Mouse (Mus musculus) embryonic facial prominence, embryonic 12.5 days (tissue): ENCODE results near the gene Sec61g. TPM values are rescaled to one million over a fixed set of nuclear protein-coding genes. Genes with fewer than 3 reads are reported as not detected.
A peak's percentile ranks its signal among the peaks of the same experiment; 100 is the strongest.

Experiments used
- ATAC-seq: fragments of 200-750 bp; cut with Nextera tagmentation; 2 replicates; pipeline ENCODE4 v1.8.0; 2017; ENCODE audit not compliant: insufficient number of reproducible peaks, insufficient read depth, low FRiP score, low TSS enrichment
- H3K27ac ChIP-seq: fragments of 300-500 bp; sonication (generic); 2 replicates; pipeline ENCODE4 v1.5.1; 2016; ENCODE audit warnings: mild to moderate bottlenecking
- H3K27me3 ChIP-seq: fragments of 300-500 bp; sonication (generic); 2 replicates; pipeline ENCODE4 v1.6.1; 2016; ENCODE audit warnings: mild to moderate bottlenecking, moderate library complexity
- H3K36me3 ChIP-seq: fragments of 300-500 bp; sonication (generic); 2 replicates; pipeline ENCODE4 v1.6.1; 2016; ENCODE audit warnings: mild to moderate bottlenecking
- H3K4me1 ChIP-seq: fragments of 300-500 bp; sonication (generic); 2 replicates; pipeline ENCODE4 v1.6.1; 2016
- H3K4me2 ChIP-seq: fragments of 300-500 bp; sonication (generic); replicated peaks from 2 replicates; pipeline ENCODE4 v1.6.1; 2016; ENCODE audit warnings: mild to moderate bottlenecking, moderate library complexity
- H3K4me3 ChIP-seq: fragments of 300-500 bp; sonication (generic); 2 replicates; pipeline ENCODE4 v1.5.1; 2016; ENCODE audit warnings: mild to moderate bottlenecking
- H3K9ac ChIP-seq: fragments of 300-500 bp; sonication (generic); 2 replicates; pipeline ENCODE4 v1.6.1; 2016; ENCODE audit warnings: mild to moderate bottlenecking, moderate library complexity
- H3K9me3 ChIP-seq: fragments of 300-500 bp; sonication (generic); 2 replicates; pipeline ENCODE4 v1.6.1; 2016; ENCODE audit warnings: mild to moderate bottlenecking, moderate library complexity
- WGBS: fragments of 180-500 bp; shearing (Covaris S2); methylation state at CpG from one replicate; pipeline ENCODE4 v1.1.7; 2016; 5-methylcytosine and 5-hydroxymethylcytosine counted together
- polyA plus RNA-seq: library from polyadenylated mRNA; unstranded; fragments of >200 nt; fragmentation: Nextera tagmentation; extraction: Ambion mirVana; gene quantifications from 2 replicates; pipeline ENCODE4 v1.2.1, GENCODE M21; 2016

Gene Sec61g
- 41.8 and 52.4 TPM in 2 replicates for polyA plus RNA-seq

- peak; percentile 98 for ATAC-seq
- Histone ChIP-seq H3K36me3 (peaks cover 17% of the 10 kb centered on the region), H3K27me3 (no peaks in the 10 kb centered on the region), H3K9me3 (no peaks in the 10 kb centered on the region), H3K4me1 (0 out of 2 replicates have a peak, but pooled peaks cover 4% of the 10 kb centered on the region), H3K4me2 (peak within 1 kb of the TSS; percentile 81), H3K4me3 (peak within 1 kb of the TSS; percentile 76), H3K27ac (peak within 1 kb of the TSS; percentile 92), H3K9ac (peak within 1 kb of the TSS; percentile 90)
- WGBS, result under 1% methylated on average over 35 of the region's 35 CpGs
Observed at GRCm38 (mm10) chr11:16508052-16508654, at the start of gene Sec61g. Gene Sec61g, minus strand, starts transcription at chr11:16508484.

DNA sequence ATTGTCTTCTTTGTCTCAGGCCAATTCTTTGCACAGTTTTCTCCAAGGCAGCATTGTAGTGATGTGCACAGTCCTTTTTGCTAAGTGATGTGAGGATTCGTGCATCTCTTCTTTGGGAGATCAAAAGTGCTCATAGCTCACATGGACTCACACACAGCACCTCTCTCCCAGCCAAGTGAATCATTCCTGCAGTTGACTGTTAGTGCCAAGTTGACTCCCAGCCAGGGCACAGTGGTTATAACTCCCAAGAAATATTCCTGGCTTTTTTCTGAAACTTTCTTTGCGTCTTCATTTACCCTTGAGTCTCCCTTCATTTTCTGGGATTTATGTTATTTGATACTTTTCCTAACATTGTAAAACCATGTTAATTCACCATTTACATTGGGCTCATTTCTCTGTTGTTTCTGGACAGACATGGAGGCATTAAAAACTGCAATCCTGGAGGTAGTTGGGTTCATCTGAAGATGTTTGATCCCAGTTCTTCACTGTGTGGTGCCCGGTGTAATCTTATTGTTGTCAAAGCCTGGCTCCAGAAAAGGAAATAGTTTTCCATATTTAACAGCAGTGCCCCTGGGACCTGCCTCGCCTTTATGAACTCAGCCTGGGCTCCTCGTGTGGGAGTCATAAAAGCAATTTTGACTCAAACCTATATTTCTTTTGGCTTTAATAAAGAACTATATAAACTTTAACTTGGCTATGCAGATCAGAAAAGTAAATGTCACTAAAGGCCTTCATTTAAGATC lies 38.3 kb upstream of the Sec61g start:
- H3K27ac ChIP-seq, result no peak overlapping the region
- no peak overlapping the region for H3K4me3 ChIP-seq
- WGBS, result 67% methylated on average over 5 of the region's 5 CpGs
- H3K4me1 ChIP-seq, result no peaks in the 10 kb centered on the region
- no peaks in the 10 kb centered on the region for H3K36me3 ChIP-seq
- ATAC-seq, result no peak
- H3K9ac ChIP-seq, result no peak overlapping the region
- H3K9me3 ChIP-seq, result no peaks in the 10 kb centered on the region
- H3K27me3 ChIP-seq, result no peaks in the 10 kb centered on the region
- H3K4me2 ChIP-seq, result no peak overlapping the region

DNA sequence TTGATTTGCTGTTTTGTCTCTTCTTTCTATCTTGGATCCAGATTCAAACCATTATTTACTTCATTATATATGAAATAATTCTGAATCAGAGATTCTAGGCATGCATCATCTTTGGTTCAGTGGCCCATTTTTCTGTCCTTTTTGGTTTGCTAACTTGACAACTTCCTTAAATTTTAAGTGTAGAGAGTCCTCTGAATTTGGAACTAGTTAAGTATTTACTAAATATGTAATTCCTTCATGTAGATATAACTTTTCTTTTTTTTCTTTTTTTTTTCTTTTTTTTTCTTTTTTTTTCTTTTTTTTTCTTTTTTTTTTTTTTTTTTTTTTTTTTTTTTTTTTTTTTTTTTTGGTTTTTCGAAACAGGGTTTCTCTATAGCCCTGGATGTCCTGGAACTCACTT lies 29.1 kb upstream of the Sec61g start:
- no peaks in the 10 kb centered on the region for H3K9me3 ChIP-seq
- H3K4me3 ChIP-seq, result no peak overlapping the region
- H3K27me3 ChIP-seq, result no peaks in the 10 kb centered on the region
- H3K4me2 ChIP-seq, result no peak overlapping the region
- no peak overlapping the region for H3K27ac ChIP-seq
- H3K4me1 ChIP-seq, result no peaks in the 10 kb centered on the region
- ATAC-seq, result no peak
- H3K9ac ChIP-seq, result no peak overlapping the region
- 73% methylated on average over 1 of the region's 1 CpGs for WGBS
- no peaks in the 10 kb centered on the region for H3K36me3 ChIP-seq

- Histone ChIP-seq H3K36me3 (no peaks in the 10 kb centered on the region), H3K27ac (no peak overlapping the region), H3K9ac (no peak overlapping the region), H3K4me3 (no peak overlapping the region), H3K4me1 (no peaks in the 10 kb centered on the region), H3K4me2 (no peak overlapping the region), H3K9me3 (no peaks in the 10 kb centered on the region), H3K27me3 (no peaks in the 10 kb centered on the region)
- whole genome bisulfite sequencing, result 80% methylated on average over 5 of the region's 5 CpGs
- ATAC-seq, result no peak
Observed at GRCm38 (mm10) chr11:16534582-16535553, 26.6 kb upstream of the Sec61g start.

- ATAC-seq, result no peak
Observed at GRCm38 (mm10) chr11:16532877-16533276, 24.6 kb upstream of the Sec61g start.

GRCm38 (mm10) chr11:16528909-16529308 lies 20.6 kb upstream of the Sec61g start:
- H3K9me3 ChIP-seq, result no peaks in the 10 kb centered on the region
- H3K36me3 ChIP-seq, result no peaks in the 10 kb centered on the region
- H3K27ac ChIP-seq, result no peak overlapping the region
- ATAC-seq, result no peak
- H3K27me3 ChIP-seq, result no peaks in the 10 kb centered on the region
- peaks cover 6% of the 10 kb centered on the region; the same call in 1 of the 2 replicates for H3K4me1 ChIP-seq
- no peak overlapping the region for H3K4me2 ChIP-seq
- H3K9ac ChIP-seq, result no peak overlapping the region
- H3K4me3 ChIP-seq, result no peak overlapping the region

More at GRCm38 (mm10) chr11:16532877-16533276, 24.6 kb upstream of the Sec61g start:
- H3K4me1 ChIP-seq, result no peaks in the 10 kb centered on the region
- H3K27me3 ChIP-seq, result no peaks in the 10 kb centered on the region
- no peak overlapping the region for H3K4me2 ChIP-seq
- no peak overlapping the region for H3K27ac ChIP-seq
- no peak overlapping the region for H3K4me3 ChIP-seq
- 25% methylated on average over 5 of the region's 5 CpGs for WGBS
- no peak overlapping the region for H3K9ac ChIP-seq
- no peaks in the 10 kb centered on the region for H3K9me3 ChIP-seq
- no peaks in the 10 kb centered on the region for H3K36me3 ChIP-seq

DNA sequence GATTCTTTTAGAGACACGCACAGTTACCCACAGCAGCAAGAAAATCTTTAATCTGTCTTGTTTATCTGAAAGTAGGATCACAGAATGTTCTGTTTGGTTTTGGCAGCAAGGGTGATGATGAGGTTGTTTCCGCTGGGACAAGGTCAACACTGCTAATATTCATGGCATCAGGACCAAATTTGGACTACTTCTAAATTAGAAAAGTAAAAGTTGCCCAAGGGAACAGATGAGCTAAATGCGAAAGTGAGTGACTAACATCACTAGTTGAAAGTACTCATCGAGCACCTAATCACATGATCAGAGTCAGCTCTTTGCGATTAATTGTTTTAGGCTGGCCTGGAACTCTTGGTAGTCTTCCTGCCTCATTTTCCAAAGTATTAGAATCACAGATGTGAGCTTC lies 20.1 kb upstream of the Sec61g start:
- ATAC-seq, result no peak
- Histone ChIP-seq H3K9me3 (no peaks in the 10 kb centered on the region), H3K4me2 (no peak overlapping the region), H3K36me3 (no peaks in the 10 kb centered on the region), H3K4me3 (no peak overlapping the region), H3K27me3 (no peaks in the 10 kb centered on the region), H3K4me1 (peaks cover 6% of the 10 kb centered on the region; the same call in 1 of the 2 replicates), H3K9ac (no peak overlapping the region), H3K27ac (no peak overlapping the region)
- WGBS, result 87% methylated on average over 5 of the region's 5 CpGs

- Histone ChIP-seq H3K27me3 (no peaks in the 10 kb centered on the region), H3K4me1 (peaks cover 6% of the 10 kb centered on the region; the same call in 1 of the 2 replicates), H3K36me3 (no peaks in the 10 kb centered on the region), H3K4me3 (no peak overlapping the region), H3K9me3 (no peaks in the 10 kb centered on the region), H3K4me2 (no peak overlapping the region), H3K27ac (no peak overlapping the region), H3K9ac (no peak overlapping the region)
- no peak for ATAC-seq
- WGBS, result 92% methylated on average over 5 of the region's 5 CpGs
Observed at GRCm38 (mm10) chr11:16527743-16528142, 19.5 kb upstream of the Sec61g start.

DNA sequence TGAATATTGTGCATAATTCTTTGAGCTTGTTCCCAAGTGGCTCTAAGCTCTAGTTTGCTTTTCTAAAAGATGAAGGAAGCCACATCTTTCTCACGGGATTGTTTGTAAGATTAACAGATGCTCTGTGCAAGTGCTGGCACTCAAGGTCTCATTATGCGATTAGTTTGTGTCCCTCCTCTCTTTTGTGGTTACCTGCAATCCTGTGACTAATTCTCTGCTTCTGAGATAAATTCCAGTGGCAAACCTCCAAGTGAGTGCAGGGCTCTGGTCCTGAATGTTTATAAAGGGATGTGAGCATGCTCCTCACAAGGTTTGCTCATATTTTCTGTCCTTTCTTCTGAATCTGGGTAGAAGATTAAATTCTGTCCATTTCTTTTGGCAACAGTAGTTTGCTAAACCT lies 18.2 kb upstream of the Sec61g start:
- ATAC-seq, result no peak
- Histone ChIP-seq H3K27ac (no peak overlapping the region), H3K4me2 (no peak overlapping the region), H3K9me3 (no peaks in the 10 kb centered on the region), H3K4me3 (no peak overlapping the region), H3K27me3 (no peaks in the 10 kb centered on the region), H3K9ac (no peak overlapping the region), H3K36me3 (no peaks in the 10 kb centered on the region), H3K4me1 (peaks cover 6% of the 10 kb centered on the region; the same call in 1 of the 2 replicates)
- 62% methylated on average over 2 of the region's 2 CpGs for WGBS

- no peaks in the 10 kb centered on the region for H3K9me3 ChIP-seq
- H3K4me2 ChIP-seq, result no peak overlapping the region
- no peaks in the 10 kb centered on the region for H3K27me3 ChIP-seq
- H3K9ac ChIP-seq, result no peak overlapping the region
- WGBS, result 49% methylated on average over 2 of the region's 2 CpGs
- no peak for ATAC-seq
- H3K4me1 ChIP-seq, result peaks cover 6% of the 10 kb centered on the region; the same call in 1 of the 2 replicates
- H3K27ac ChIP-seq, result no peak overlapping the region
- no peak overlapping the region for H3K4me3 ChIP-seq
- H3K36me3 ChIP-seq, result no peaks in the 10 kb centered on the region
Observed at GRCm38 (mm10) chr11:16525724-16526123, 17.4 kb upstream of the Sec61g start.

DNA sequence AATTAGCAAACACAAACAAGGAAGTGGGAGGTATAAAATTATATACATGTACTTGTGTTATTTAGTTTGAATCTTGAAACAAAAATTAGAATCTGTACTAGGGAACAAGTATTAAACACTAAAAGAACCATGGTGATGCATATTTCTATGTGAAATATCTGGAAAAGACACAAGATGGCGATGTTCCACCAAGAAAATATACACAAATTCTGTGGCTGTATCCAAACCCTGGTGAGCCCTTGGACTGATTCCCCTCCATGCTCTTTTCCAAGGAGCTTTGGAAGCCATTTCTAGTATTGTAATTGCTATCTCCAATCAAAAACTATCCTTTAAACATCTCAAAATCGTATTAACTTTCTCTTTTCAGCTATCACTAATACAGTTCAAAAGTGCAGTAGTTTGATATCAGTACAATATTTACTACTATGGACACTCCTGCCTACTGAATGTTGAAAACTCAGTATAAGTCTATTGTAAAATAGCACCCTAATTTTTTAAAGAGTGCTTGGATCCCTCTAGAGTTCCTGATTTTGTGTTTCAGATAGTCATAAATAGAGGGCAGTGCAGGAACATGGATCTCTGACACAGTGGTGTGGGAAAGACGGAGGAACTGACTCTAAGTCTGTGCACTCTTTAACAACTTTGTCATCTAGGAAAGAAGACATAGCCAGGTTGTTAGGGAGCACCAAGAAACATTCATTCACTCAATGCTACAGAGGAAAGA lies 16.8 kb upstream of the Sec61g start:
- Histone ChIP-seq H3K9me3 (no peaks in the 10 kb centered on the region), H3K27me3 (no peaks in the 10 kb centered on the region), H3K4me3 (no peak overlapping the region), H3K4me1 (peaks cover 6% of the 10 kb centered on the region; the same call in 1 of the 2 replicates), H3K36me3 (no peaks in the 10 kb centered on the region), H3K27ac (no peak overlapping the region), H3K9ac (no peak overlapping the region), H3K4me2 (no peak overlapping the region)
- WGBS, result 45% methylated on average over 3 of the region's 3 CpGs
- ATAC-seq, result no peak
